Mouse (Mus musculus) lung, adult 2 months (tissue): Measurements from ENCODE around the gene Arid1b. TPM values are rescaled to one million over a fixed set of nuclear protein-coding genes. Genes with fewer than 3 reads are reported as not detected.

Source experiments
- DNase-seq: peaks from one replicate; pipeline ENCODE4 v3.0.0; 2022
- H3K4me1 ChIP-seq: fragments of 200-500 bp; 2 replicates; pipeline ENCODE4 v1.6.1; 2011; ENCODE audit warnings: low read length; ENCODE audit not compliant: control insufficient read depth, insufficient read depth
- H3K4me3 ChIP-seq: fragments of 200-500 bp; replicated peaks from 2 replicates; pipeline ENCODE3; 2011; ENCODE audit warnings: low read depth, mild to moderate bottlenecking, control low read depth, low read length; ENCODE audit errors: extremely low read depth
- CTCF ChIP-seq: fragments of 200-500 bp; IDR thresholded peaks from 2 replicates; pipeline ENCODE4 v1.5.1; 2011; ENCODE audit warnings: mild to moderate bottlenecking, low read length, control low read depth; ENCODE audit not compliant: insufficient read depth
- POLR2A ChIP-seq: fragments of 200-500 bp; IDR thresholded peaks from 2 replicates; pipeline ENCODE4 v1.6.1; 2011; ENCODE audit warnings: low read depth, mild to moderate bottlenecking, control low read depth, low read length, borderline replicate concordance; ENCODE audit errors: extremely low read depth
- WGBS: fragments of 180-500 bp; shearing (Covaris S2); methylation state at CpG from one replicate; pipeline ENCODE4 v1.1.7; 2018; 5-methylcytosine and 5-hydroxymethylcytosine counted together
- polyA plus RNA-seq: library from polyadenylated mRNA; depleted of rRNA; stranded (reverse); fragments of >200 nt; gene quantifications from 2 replicates; pipeline ENCODE4 v1.2.3, GENCODE M21; 2012

Arid1b gene
- polyA plus RNA-seq, 1 experiment: 60.1 TPM

- Histone ChIP-seq H3K4me1 (peaks cover 15% of the 10 kb centered on the region), H3K4me3 (no peak overlapping the region)
- DNase-seq: no peak
- TF ChIP-seq POLR2A: no peak
- no peak for TF ChIP-seq CTCF
- 18% methylated on average over 7 of the region's 7 CpGs for WGBS
Observed at GRCm38 (mm10) chr17:5205163-5205581, 211.0 kb downstream of the Arid1b start.

- TF ChIP-seq CTCF: no peak
- no peak for DNase-seq
- Histone ChIP-seq H3K4me1 (peaks cover 18% of the 10 kb centered on the region), H3K4me3 (no peak overlapping the region)
- WGBS: 51% methylated on average over 9 of the region's 9 CpGs
Observed at GRCm38 (mm10) chr17:5206731-5207130, 212.6 kb downstream of the Arid1b start.

- DNase-seq: no peak
- TF ChIP-seq POLR2A (no peak), CTCF (no peak)
- H3K4me1 ChIP-seq: peaks cover 17% of the 10 kb centered on the region
- H3K4me3 ChIP-seq: no peak overlapping the region
- 70% methylated on average over 8 of the region's 8 CpGs for WGBS
Observed at GRCm38 (mm10) chr17:5207881-5208280, 213.7 kb downstream of the Arid1b start.

DNA sequence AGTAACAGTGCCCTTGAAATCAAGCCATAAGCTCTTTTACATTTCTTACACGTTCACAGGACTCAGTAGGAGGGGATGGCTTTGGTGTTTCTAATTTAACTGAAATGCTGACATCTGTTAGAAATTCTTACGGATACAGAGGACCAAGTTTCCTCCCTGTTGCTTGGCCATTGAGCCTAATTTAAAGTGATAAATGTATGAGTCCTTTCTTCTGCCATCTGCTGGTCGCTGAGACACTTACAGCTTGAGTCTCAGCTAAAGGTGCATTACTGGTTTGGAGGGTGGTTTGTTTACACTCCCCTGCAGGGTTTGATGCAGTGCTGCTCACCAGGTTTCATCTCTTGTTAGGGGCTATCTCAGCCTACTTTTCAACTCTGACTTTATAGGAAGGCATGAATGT is 214.2 kb downstream of the Arid1b start:
- DNase-seq: no peak
- H3K4me1 ChIP-seq: peaks cover 16% of the 10 kb centered on the region
- TF ChIP-seq CTCF (no peak), POLR2A (no peak)
- no peak overlapping the region for H3K4me3 ChIP-seq
- 42% methylated on average over 3 of the region's 3 CpGs for whole genome bisulfite sequencing

DNA sequence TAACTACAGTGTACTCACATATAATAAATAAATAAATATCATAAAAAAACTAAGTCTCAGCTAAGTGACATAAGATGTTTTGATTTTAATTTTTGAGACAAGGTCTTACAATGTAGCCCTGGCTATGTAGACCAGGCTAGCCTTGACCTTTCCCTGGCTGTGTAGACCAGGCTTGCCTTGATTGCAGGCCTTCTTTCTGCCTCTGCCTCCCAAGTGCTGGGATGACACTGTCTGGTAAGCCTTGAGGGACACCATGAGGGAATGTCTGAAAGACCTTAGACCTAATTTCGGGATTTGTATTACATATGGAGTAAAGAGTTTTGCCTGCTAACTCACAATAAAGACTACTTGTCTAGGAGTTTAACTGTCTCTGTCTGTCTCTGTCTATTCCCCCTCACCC is 214.9 kb downstream of the Arid1b start:
- DNase-seq: no peak
- no peak for TF ChIP-seq POLR2A
- no peak for TF ChIP-seq CTCF
- WGBS: 95% methylated on average over 1 of the region's 1 CpGs
- Histone ChIP-seq H3K4me3 (no peak overlapping the region), H3K4me1 (peaks cover 11% of the 10 kb centered on the region)

- 78% methylated on average over 6 of the region's 6 CpGs for WGBS
- H3K4me3 ChIP-seq: no peak overlapping the region
- no peak for TF ChIP-seq POLR2A
- no peak for TF ChIP-seq CTCF
- H3K4me1 ChIP-seq: peaks cover 11% of the 10 kb centered on the region
- no peak for DNase-seq
Observed at GRCm38 (mm10) chr17:5210101-5210727, 216.1 kb downstream of the Arid1b start.

- no peak for TF ChIP-seq CTCF
- TF ChIP-seq POLR2A: no peak
- Histone ChIP-seq H3K4me3 (no peak overlapping the region), H3K4me1 (peaks cover 9% of the 10 kb centered on the region)
- no peak for DNase-seq
- WGBS: 69% methylated on average over 7 of the region's 7 CpGs
Observed at GRCm38 (mm10) chr17:5210891-5211290, 216.8 kb downstream of the Arid1b start.

- H3K4me3 ChIP-seq: no peak overlapping the region
- no peak for DNase-seq
- peaks cover 10% of the 10 kb centered on the region for H3K4me1 ChIP-seq
- 47% methylated on average over 12 of the region's 12 CpGs for WGBS
- TF ChIP-seq POLR2A (no peak), CTCF (no peak)
Observed at GRCm38 (mm10) chr17:5212166-5212565, 218.0 kb downstream of the Arid1b start.

GRCm38 (mm10) chr17:5213441-5213840 is 219.3 kb downstream of the Arid1b start:
- peaks cover 11% of the 10 kb centered on the region for H3K4me1 ChIP-seq
- 75% methylated on average over 6 of the region's 6 CpGs for WGBS
- H3K4me3 ChIP-seq: no peak overlapping the region
- no peak for TF ChIP-seq POLR2A
- no peak for TF ChIP-seq CTCF
- no peak for DNase-seq

- 90% methylated on average over 4 of the region's 4 CpGs for WGBS
- no peak for DNase-seq
- Histone ChIP-seq H3K4me3 (no peak overlapping the region), H3K4me1 (peaks cover 11% of the 10 kb centered on the region)
- TF ChIP-seq POLR2A: no peak
- no peak for TF ChIP-seq CTCF
Observed at GRCm38 (mm10) chr17:5215352-5215751, 221.2 kb downstream of the Arid1b start.
